Mouse (Mus musculus) urinary bladder, postnatal 14 days (tissue): ENCODE measurements around the gene Tdrd6.

Source experiments
- DNase-seq: peaks from one replicate; pipeline ENCODE4 v3.0.0; 2021; ENCODE audit warnings: low spot score

Gene Tdrd6

DNA sequence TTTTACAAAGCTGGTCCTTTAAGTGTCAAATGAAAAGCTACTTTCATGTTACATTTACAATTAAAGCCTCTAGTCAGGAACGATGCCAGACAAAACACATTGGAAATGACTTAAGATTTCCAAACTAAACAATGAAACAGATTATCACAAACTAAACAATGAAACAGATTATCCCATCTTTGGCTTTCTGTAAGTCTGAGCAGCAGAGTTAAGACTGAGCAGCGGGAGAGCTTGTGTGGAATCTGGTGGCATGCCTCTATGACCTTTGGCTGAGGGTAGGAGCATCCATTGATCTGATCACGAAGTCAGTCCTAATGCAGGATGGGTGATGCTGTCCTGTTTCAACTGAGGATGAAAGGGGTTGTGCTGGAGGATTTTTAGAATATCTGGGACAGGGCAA lies 17.9 kb downstream of the Tdrd6 start:
- DNase-seq, result no peak

GRCm38 (mm10) chr17:43611586-43611985 lies 18.5 kb downstream of the Tdrd6 start:
- DNase-seq, result peak; percentile 27

DNA sequence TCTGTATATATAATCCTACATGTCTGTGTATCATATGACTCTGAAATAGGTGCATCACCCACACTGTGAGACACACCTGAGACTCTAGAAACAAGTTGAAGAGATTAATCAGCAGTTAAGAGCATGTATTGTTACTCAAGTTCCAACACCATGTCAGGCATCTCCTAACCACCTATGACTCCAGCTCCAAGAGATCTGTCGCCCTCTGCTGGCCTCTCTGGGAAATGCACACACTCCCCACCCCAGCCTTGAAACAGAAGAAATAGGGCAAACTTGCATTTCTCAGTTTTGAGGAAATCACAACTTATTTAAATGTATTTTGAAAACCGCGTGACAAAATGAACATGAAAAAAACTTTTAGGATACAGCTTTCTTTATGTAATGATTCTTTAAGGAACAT lies 23.4 kb downstream of the Tdrd6 start:
- peak; percentile 78 for DNase-seq

DNA sequence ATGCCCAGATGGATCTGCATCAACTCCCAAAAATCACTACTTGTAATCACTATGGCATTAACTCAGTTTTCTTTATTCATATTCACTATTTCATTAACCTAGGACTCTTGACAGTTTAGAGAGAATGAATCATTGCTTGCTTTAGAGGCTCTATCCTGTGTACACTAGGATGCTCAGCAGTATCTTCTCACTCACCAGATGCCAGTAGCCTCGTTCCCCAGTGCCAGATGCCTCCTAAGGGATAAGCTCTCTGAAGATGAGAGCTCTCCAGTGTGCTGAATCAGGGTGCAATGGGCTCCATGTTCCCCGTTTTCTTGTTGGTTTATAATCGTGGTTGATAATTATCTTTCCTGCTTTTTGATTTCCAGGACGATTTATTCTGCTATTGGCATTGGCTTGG lies 31.4 kb downstream of the Tdrd6 start:
- DNase-seq, result no peak

GRCm38 (mm10) chr17:43597742-43598141 lies 32.4 kb downstream of the Tdrd6 start:
- DNase-seq, result no peak

GRCm38 (mm10) chr17:43592296-43593291 lies 37.5 kb downstream of the Tdrd6 start:
- no peak for DNase-seq

DNA sequence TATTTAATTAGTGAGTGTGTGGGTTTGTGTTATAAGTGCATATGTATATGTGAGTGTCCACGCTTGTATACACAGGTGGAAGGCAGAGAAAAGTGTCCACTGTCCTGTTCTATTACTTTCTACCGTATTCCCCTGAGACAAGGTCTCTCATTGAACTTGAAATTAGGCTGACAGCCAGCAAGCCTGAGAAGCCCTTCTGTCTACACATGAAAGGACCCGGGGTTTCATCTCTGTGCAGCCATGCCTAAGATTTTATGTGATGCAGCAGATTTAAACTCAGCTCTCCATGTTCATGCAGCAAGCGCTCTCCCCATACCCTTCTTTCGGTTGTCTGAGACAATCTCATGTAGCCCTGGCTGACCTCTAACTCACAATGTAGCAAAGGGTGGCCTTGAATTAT lies 39.6 kb downstream of the Tdrd6 start:
- no peak for DNase-seq

GRCm38 (mm10) chr17:43589750-43590149 lies 40.3 kb downstream of the Tdrd6 start:
- no peak for DNase-seq

DNA sequence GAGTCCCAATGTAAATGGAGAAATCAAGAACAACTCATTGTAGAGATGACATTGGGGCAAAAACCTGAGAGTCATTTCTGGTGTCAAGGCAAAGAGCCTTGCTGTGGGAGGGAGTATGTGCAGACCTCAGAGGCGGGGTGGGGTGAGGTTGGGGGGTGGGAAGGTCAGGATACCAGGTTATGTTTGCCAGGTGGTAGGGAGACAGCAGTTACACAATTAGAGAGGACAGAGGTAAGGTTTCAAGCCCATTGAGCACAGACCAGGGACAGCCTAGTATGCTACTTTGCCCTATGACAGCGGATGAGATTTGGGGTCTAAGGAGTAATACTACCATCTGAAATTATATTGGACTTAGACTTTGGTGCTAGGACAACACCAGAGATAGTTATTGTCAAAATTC lies 42.8 kb downstream of the Tdrd6 start:
- DNase-seq, result no peak

DNA sequence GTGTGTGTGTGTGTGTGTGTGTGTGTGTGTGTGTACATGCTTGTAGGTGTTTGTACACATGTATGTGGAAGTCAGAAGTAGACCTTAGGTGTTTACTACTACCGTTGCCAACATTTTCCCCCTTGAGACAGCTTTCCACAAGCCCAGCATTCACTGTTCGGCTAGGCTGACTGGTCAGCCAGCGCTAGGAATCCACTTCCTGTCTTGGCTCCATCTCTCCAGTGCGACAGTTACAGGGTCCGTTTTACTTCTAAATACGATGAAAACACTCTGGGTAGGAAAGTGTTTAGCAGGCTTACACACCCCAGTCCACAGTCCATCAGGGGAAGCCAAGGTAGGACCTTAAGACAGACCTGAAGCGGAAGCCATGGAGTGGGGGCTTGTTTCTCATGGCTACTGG lies 45.3 kb downstream of the Tdrd6 start:
- no peak for DNase-seq

DNA sequence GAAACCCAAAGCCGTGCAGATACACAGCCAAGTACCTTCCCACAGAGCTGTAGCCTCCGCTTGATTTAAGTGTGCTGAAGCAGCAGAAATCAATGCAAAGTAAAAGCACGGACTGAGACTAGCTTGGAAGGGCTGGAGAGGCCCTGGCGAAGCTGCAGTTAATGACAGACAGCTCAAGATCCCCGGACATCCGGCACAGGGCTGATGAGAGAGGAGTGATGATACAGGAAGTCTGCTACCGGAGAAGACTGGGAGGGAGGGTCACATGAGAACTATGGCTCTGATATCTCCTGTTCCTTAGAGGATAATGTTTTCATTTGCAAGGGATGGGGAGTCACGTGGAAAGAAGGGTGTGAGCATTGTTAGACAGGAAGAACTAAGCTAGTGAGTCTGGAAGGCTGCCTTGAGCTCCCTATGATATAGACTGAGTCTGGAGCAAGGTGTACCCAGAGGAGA lies 49.1 kb downstream of the Tdrd6 start:
- DNase-seq, result peak; percentile 10

DNA sequence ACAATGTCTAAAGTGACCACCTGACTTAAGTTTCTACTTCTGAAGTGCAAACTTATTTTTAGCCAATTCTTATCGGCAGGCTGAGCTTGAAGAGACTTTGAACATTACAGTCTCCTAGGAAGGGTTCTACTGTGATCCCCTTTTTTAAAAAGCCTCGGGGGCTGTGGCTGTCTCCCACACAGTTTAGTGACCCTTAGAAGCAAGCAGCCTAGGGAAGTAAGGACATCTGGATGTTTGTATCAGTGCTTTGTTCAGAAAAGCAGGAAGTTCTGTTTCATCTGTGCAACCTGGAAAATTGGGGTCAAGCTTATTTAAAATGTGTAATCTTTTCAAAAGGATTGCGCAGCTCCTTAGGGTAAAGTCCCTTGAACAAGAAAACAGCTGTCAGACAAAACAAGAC lies 49.6 kb downstream of the Tdrd6 start:
- no peak for DNase-seq

GRCm38 (mm10) chr17:43573624-43574073 lies 56.5 kb downstream of the Tdrd6 start:
- DNase-seq, result no peak

- DNase-seq, result peak; percentile 34
These were observed 60.8 kb downstream of the Tdrd6 start for GRCm38 (mm10) chr17:43569287-43569686.

DNA sequence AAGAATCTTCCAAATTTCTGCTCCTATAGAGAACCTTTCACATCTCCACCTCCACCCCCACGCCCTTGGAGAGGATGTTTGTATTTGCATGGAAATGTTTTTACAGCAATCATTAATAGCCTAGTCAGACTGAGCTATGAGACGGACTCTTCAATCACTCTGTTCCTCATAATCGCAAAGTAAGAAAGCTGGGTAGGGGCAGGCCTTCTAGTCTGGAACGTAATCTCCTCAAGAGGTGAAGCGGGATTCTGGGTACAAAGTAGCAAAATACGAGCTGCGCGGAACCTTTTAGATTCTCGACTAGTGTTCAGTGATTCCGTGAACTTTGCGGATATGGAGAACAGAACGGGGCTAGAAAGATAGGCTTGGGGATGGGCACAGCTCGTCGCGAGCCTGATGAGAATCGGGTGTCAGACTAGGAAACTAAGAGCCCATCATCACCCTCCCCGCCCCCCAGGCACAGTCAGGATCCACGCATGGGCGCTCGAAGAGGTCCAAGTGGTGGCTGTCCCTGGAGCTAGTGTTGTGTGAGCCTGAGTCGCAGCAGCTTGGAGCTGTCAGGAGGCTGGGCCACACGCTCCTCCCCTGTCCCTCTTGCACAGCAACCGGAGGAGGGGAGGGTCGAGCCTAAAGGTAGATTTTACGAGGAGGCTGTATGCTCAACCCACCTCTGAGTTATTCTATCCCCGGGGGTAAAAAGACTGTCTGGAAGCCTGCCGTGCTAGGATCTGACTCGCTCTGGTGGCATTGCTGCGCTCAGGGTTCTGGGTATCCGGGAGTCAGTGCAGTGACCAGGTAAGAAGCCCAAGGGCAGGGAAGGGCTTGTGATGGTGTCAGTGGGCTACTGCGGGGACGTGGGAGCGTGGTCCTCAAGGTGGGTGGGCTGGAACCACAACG lies 61.9 kb downstream of the Tdrd6 start, which contains the start of gene Pla2g7:
Gene Pla2g7, plus strand, starts transcription at position 107 of the 897 bp plus-strand sequence.
- DNase-seq, result peak; percentile 43

GRCm38 (mm10) chr17:43567593-43567991 lies 62.5 kb downstream of the Tdrd6 start:
- DNase-seq, result no peak
